Mouse (Mus musculus): Measurements from ENCODE around the gene Dmac2.

The Dmac2 gene

GRCm38 (mm10) chr7:25614831-25615705 lies 4.1 kb upstream of the Dmac2 start:
- in situ Hi-C loops (cut with MboI; ENCODE audit: low sequenced_read_pairs) = no loop called here

GRCm38 (mm10) chr7:25615706-25616011 lies 3.6 kb upstream of the Dmac2 start, which contains the start of gene Erich4:
Gene Erich4 (minus strand): TSS chr7:25615892.
- in situ Hi-C loops (cut with MboI; ENCODE audit: low sequenced_read_pairs) = no loop called here

DNA sequence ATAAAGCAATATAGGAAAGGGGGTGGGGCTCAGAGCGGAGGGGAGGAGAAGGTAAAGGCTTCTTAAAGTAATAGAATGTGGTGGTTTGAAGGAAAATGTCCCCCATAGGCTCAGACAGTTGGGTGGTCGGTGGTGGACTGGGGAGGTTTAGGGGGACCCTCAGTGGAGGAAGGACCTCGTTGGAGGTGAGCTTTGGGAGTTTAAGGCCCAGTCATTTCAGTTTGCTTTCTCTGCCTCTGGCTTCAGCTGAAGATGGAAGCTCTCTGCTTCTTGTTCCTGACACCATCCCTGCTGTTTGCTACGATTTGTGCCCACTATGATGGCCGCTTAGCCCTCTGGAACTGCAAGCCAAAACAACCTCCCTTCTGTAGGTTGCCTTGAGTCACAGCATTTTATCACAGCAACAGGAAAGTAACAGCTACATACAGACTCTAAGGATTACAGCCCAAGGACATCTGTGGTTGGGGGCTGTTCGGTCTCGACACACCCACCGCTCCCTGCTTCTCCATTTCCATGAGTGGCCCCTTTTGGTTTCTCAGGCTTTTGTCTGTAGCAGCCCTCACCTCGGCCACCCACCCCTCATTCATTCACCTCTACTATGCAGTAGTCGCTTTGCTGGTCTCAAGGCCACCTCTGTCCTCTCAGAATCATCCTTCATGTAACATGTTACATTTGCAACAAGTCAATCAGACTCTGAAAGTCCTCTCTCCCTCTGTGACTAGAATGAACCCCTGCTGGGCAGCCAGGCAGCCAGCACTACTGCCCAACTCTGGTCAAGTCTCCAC lies 1.6 kb upstream of the Dmac2 start:
- in situ Hi-C loops (cut with MboI; ENCODE audit: low sequenced_read_pairs) = no loop called here

DNA sequence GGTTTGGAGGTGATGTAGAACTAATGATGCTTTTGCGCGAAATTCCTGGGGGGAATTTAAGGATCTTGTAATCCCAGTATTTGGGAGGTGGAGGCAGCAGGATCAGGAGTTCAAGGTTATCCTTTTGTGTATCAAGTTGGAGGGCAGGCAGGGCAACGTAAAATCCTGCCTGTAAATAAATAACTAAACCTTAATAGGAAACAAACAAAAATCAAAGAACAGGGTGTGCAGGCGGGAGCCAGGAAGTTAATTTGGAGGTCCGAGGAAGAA lies 443 bp downstream of the Dmac2 start:
- in situ Hi-C loops (cut with MboI; ENCODE audit: low sequenced_read_pairs) = no loop called here

DNA sequence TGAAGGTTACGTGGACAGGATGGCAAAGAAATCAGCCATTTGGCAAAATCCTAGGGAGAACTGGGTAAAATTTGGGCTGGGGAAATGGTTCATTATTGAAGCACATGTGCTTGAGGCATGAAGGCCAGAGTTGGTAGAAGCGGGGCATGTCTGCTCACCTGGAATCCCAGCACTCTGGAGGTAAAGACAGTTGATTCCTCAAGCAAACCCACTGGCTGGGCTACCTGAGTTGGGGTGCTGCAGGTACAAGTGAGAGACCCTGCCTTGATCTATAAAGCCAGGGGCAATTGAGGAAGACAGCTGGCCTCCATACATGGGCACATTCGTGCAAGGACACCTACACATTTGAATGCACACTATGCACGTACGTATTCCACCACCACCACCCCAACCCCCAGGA lies 887 bp downstream of the Dmac2 start:
- in situ Hi-C loops (cut with MboI; ENCODE audit: low sequenced_read_pairs) = no loop called here

- in situ Hi-C loops (cut with MboI; ENCODE audit: low sequenced_read_pairs) = no loop called here
These were observed 1.5 kb downstream of the Dmac2 start for GRCm38 (mm10) chr7:25620751-25621150.

DNA sequence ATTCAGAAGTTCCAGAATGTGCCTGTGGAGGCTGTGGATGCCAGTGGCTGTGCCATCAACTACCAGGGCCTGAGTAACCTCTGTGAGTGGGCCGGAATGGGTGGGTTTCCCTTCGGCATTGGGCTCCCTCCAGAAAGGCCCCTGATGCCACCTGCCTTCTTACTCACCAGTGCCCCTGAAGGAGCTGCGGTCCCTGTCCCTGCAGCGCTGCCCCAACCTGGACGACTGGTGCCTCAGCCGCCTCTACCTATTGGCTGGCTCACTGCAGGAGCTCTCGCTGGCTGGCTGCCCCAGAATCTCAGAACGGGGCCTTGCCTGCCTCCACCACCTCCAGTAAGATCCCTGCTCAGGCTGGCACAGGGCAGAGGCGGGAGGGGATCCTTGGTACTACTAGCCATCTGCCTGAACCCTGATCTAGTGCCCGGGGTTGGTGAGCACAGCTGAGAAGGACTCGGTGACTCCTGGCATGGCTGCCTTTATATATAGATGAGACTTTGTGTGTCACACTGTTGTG lies 4.7 kb downstream of the Dmac2 start:
- in situ Hi-C loops (cut with MboI; ENCODE audit: low sequenced_read_pairs) = no loop called here

GRCm38 (mm10) chr7:25624851-25625250 lies 5.6 kb downstream of the Dmac2 start:
- in situ Hi-C loops (cut with MboI; ENCODE audit: low sequenced_read_pairs) = no loop called here

- in situ Hi-C loops (cut with MboI; ENCODE audit: low sequenced_read_pairs) = no loop called here
These were observed 6.5 kb downstream of the Dmac2 start for GRCm38 (mm10) chr7:25625594-25626250.

DNA sequence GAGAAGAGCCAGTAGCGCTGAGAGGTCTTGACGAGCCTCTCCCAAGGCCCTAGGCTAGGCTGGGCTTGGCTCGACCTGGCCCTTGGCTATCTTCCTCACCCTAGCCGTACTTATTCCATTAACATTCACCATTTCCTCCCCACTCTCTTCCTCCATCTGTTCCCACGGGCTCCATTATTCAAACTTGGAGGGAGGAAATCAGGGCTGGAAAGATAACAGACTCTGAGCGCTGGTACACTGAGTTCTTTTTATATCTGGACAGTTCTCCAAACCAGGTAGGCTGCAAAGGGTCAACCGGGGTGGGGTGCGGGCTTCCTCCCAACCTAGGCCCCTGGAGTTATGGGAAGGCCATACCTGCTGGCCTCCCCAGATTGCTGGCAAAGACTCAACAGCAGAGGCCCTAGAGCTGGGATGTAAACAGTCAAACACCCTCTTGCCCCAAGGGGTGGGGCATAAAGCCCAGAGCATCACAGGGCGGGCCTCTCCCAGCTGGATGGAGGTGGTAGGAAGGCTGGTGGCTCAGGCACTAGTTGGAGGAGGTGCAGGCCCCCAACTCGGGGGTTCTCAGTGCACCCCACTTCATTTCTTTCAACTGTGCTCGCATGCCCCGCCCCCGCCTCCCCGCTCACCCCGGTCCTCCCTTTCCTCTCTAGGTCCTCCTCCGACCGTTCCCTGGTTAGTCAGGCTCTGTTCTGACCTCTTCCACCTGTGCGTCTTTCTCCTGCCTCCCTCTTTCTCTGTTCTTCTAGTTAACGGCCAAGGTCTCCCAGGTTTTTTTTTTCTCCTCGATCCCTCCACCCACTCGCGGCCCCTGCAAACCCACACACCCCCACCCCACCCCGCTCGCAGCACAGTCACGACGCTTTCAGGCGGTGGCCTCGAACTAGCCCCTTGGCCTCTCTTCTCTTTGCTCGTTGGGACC lies 7.6 kb downstream of the Dmac2 start, which contains the start of gene B3gnt8:
Gene B3gnt8 (plus strand): TSS at position 146 of the 922 bp plus-strand sequence.
- in situ Hi-C loops (cut with MboI; ENCODE audit: low sequenced_read_pairs) = no loop called here

GRCm38 (mm10) chr7:25627431-25628322 lies 8.5 kb downstream of the Dmac2 start:
- in situ Hi-C loops (cut with MboI; ENCODE audit: low sequenced_read_pairs) = no loop called here

GRCm38 (mm10) chr7:25628323-25628620 lies 9.1 kb downstream of the Dmac2 start:
- in situ Hi-C loops (cut with MboI; ENCODE audit: low sequenced_read_pairs) = no loop called here

GRCm38 (mm10) chr7:25632679-25633078 lies 13.5 kb downstream of the Dmac2 start:
- in situ Hi-C loops (cut with MboI; ENCODE audit: low sequenced_read_pairs) = no loop called here

DNA sequence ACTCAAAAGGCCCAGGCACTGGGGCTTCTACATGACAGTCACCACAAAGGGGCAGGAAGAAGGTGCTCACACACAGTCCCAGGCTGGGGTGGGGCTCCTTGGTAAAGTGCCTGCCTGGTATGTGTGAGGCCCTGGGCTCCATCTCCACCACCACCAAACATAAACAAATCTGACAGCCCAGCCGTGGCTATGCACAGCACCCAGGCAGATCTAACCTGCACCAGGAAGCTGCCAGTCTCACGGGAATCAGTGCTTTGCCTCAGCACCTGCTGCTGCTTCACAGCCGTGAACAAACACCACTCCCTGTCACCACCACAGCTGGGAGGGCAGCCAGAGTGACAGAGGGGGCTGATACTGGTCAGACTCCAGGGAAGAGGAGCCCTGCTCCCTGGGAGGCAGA lies 17.2 kb downstream of the Dmac2 start:
- in situ Hi-C loops (cut with MboI; ENCODE audit: low sequenced_read_pairs) = no loop called here

DNA sequence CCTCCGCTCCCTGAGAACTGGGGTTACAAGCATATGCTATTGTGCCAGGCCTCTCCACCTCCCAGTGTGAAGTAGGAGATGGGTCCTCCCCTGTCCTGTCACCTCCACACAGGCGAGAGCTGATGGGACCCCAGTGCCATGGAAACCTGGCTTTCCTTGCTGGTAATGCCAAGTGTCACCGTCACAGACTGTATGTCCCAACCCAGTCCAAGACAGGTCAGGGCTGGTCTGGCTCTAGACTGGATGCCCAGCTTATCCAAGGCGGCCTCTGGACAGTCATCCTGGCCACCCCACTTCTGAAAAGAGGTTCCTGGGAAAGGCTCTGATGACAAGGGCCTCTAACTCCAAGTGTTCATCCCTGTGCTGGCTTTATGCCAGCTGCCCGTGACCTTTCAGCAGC lies 17.9 kb downstream of the Dmac2 start:
- in situ Hi-C loops (cut with MboI; ENCODE audit: low sequenced_read_pairs) = no loop called here

DNA sequence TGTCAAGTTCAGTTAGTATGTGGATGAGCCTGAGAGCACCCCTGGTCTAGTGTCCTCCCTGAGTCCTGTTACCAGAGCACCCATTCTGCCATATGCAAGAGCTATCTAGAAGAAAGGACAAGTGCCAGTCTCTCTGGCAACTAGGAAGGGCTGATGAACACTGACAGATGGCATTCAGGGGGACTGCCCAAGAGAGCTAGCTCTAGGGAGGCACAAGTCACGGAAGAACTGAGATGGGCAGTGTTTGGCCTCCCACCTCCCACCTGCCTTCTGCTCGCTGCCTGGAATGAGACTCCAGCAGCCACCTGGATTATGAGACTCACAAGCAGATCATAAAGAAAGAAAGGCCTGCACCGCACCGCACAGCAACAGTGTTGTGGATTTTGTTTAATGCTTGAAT lies 20.5 kb downstream of the Dmac2 start:
- in situ Hi-C loops (cut with MboI; ENCODE audit: low sequenced_read_pairs) = no loop called here

DNA sequence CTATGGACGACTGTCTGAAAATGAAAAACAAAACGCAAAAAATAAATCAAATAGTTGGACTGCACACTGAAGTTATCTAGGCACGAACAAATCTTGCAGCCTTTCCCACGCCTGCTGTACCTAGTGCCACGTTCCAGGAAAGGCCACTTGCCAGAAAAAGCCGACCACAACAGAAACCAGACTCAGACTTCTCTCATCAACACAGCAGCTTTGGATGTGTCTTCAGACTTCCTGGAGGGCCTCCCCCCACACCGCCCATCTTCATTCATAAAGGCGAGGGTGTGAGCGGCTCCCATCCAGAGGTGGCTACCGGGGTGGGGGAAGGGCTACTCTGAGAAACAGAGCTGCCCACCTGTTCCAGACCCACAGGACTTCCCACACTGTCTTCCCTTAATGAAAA lies 24.9 kb downstream of the Dmac2 start:
- in situ Hi-C loops (cut with MboI; ENCODE audit: low sequenced_read_pairs) = no loop called here

- in situ Hi-C loops (cut with MboI; ENCODE audit: low sequenced_read_pairs) = no loop called here
These were observed 25.4 kb downstream of the Dmac2 start for GRCm38 (mm10) chr7:25644631-25645030.

- in situ Hi-C loops (cut with MboI; ENCODE audit: low sequenced_read_pairs) = no loop called here
These were observed 25.9 kb downstream of the Dmac2 start for GRCm38 (mm10) chr7:25645074-25645473.
